Mouse (Mus musculus): ENCODE data around the gene Sgsm3. TPM values are rescaled to one million over a fixed set of nuclear protein-coding genes. Genes with fewer than 3 reads are reported as not detected.
A peak's percentile ranks its signal among the peaks of the same experiment; 100 is the strongest.

The Sgsm3 gene
- polyA plus RNA-seq, 1 experiment from 2014 or later, result 56.1 TPM

GRCm38 (mm10) chr15:80939401-80939800 lies 38.2 kb upstream of the Sgsm3 start:
- Histone ChIP-seq H3K27ac (replicated peaks; ENCODE audit: low read depth, low read length) (no peak overlapping the region), H3K4me3 (replicated peaks; ENCODE audit: low read depth, low read length) (no peak overlapping the region), H3K9me3 (ENCODE audit: control insufficient read depth, low read length) (no peaks in the 10 kb centered on the region), H3K9ac (replicated peaks; ENCODE audit: low read length) (no peak overlapping the region), H3K36me3 (ENCODE audit: control insufficient read depth, insufficient read depth, low read length) (peaks cover 26% of the 10 kb centered on the region; the same call in 1 of the 2 replicates), H3K4me2 (ENCODE audit: low read length) (no peak overlapping the region), H3K4me1 (ENCODE audit: control insufficient read depth, insufficient read depth, low read length) (no peaks in the 10 kb centered on the region), H3K27me3 (ENCODE audit: control insufficient read depth, insufficient read depth, low read length) (no peaks in the 10 kb centered on the region)
- 47% methylated on average over 5 of the region's 5 CpGs for WGBS
- DNase-seq, result no peak
- no peak for ATAC-seq (ENCODE audit: low FRiP score, low TSS enrichment)

DNA sequence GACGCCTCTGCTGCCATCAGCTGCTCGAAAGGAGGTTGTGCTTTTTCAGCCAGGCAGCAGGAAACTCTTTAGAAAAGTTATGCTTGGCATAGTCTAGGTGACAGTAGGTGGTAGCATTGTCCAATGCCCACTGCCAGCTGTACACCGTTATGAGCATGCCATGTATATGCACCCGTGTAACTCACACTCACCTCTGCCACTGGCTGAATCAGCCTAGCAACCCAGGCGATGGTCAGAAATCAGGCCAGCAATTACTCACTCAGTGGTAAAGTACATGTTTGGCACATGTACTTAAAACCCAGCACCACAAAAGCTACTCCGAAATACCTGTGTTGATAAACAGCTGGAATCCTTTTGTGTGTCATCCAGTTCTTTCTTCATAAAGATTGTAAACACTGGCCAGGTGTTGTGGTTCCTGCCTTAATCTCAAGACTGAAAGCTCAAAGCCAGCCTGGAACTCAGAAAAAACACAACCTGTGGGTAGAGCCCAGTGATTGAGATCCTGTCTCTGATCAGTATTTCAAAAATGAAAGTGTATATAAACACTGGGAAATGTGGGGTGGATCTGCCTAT lies 36.0 kb upstream of the Sgsm3 start:
- no peak overlapping the region for H3K4me3 ChIP-seq (replicated peaks; ENCODE audit: low read depth, low read length)
- WGBS, result 73% methylated on average over 6 of the region's 6 CpGs
- no peaks in the 10 kb centered on the region for H3K27me3 ChIP-seq (ENCODE audit: control insufficient read depth, insufficient read depth, low read length)
- H3K27ac ChIP-seq (replicated peaks; ENCODE audit: low read depth, low read length), result no peak overlapping the region
- no peak overlapping the region for H3K4me2 ChIP-seq (ENCODE audit: low read length)
- H3K36me3 ChIP-seq (ENCODE audit: control insufficient read depth, insufficient read depth, low read length), result 0 out of 2 replicates have a peak, but pooled peaks cover 16% of the 10 kb centered on the region
- no peak for DNase-seq
- no peaks in the 10 kb centered on the region for H3K9me3 ChIP-seq (ENCODE audit: control insufficient read depth, low read length)
- ATAC-seq (ENCODE audit: low FRiP score, low TSS enrichment), result no peak
- no peak overlapping the region for H3K9ac ChIP-seq (replicated peaks; ENCODE audit: low read length)
- no peaks in the 10 kb centered on the region for H3K4me1 ChIP-seq (ENCODE audit: control insufficient read depth, insufficient read depth, low read length)

GRCm38 (mm10) chr15:80945851-80946250 lies 31.7 kb upstream of the Sgsm3 start:
- Histone ChIP-seq H3K4me1 (ENCODE audit: control insufficient read depth, insufficient read depth, low read length) (peaks cover 5% of the 10 kb centered on the region), H3K36me3 (ENCODE audit: control insufficient read depth, insufficient read depth, low read length) (0 out of 2 replicates have a peak, but pooled peaks cover 3% of the 10 kb centered on the region), H3K4me2 (ENCODE audit: low read length) (no peak overlapping the region), H3K9ac (replicated peaks; ENCODE audit: low read length) (no peak overlapping the region), H3K9me3 (ENCODE audit: control insufficient read depth, low read length) (no peaks in the 10 kb centered on the region), H3K27me3 (ENCODE audit: control insufficient read depth, insufficient read depth, low read length) (no peaks in the 10 kb centered on the region), H3K27ac (replicated peaks; ENCODE audit: low read depth, low read length) (no peak overlapping the region), H3K4me3 (replicated peaks; ENCODE audit: low read depth, low read length) (no peak overlapping the region)
- 61% methylated on average over 3 of the region's 3 CpGs for WGBS
- DNase-seq (peak; percentile 50), ATAC-seq (ENCODE audit: low FRiP score, low TSS enrichment) (no peak)

DNA sequence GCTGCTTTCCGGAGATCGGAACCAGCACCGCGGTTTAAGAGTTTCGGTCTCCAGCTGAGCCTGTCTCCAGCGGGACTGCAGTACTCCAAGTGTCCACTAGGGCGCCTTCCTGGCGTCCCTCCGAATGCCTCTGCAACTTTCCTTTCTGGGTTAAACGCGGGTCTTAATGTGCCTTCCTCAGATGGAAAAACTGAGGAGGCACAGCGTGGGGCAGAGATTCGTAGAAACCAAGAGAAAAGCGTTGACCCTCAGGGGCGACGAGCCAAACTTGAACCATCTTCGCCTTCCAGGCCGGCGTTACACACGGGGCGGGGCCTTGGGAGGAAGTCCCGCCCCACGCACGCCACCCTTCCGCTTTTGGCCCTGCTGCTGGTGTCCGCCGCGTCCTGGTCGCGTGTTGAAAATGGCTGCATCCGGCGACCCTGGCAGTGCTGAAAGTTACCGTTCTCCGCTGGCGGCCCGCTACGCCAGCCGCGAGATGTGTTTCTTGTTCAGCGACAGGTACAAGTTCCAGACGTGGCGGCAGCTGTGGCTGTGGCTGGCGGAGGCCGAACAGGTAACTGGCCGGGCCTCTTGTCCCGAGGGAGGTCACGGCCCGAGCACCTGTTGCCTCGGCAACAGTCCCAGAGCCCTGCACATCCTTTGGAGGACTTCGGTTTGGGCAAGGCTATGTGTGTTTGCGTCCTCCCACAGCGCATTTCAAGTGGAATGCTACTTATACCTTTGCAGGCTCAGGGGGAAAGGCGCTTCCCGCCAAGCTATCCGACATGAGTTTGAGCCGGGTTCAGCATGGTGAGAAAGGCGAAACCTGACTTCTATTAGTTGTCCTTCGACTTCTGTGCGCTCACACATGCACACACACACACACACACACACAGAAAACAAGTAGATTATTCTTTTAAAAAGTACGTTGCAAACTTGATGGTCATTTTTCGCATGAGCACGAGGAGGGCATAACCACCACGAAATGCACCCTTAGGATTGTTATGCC lies 29.1 kb upstream of the Sgsm3 start, which contains the start of gene Adsl:
Adsl (plus strand) TSS at position 346 of the 991 bp plus-strand sequence.
- ATAC-seq (ENCODE audit: low FRiP score, low TSS enrichment) (peak; percentile 92), DNase-seq (peak; percentile 94)
- Histone ChIP-seq H3K36me3 (ENCODE audit: control insufficient read depth, insufficient read depth, low read length) (peaks cover 15% of the 10 kb centered on the region), H3K27ac (replicated peaks; ENCODE audit: low read depth, low read length) (peak within 1 kb of the TSS; percentile 63; the same call in 1 of the 2 replicates), H3K9ac (replicated peaks; ENCODE audit: low read length) (peak within 1 kb of the TSS; percentile 58), H3K27me3 (ENCODE audit: control insufficient read depth, insufficient read depth, low read length) (no peaks in the 10 kb centered on the region), H3K4me2 (ENCODE audit: low read length) (peak within 1 kb of the TSS; percentile 64), H3K4me1 (ENCODE audit: control insufficient read depth, insufficient read depth, low read length) (peaks cover 5% of the 10 kb centered on the region), H3K9me3 (ENCODE audit: control insufficient read depth, low read length) (no peaks in the 10 kb centered on the region), H3K4me3 (replicated peaks; ENCODE audit: low read depth, low read length) (peak within 1 kb of the TSS; percentile 90)
- under 1% methylated on average over 63 of the region's 63 CpGs for WGBS

- Histone ChIP-seq H3K4me2 (ENCODE audit: low read length) (peak overlapping the region; percentile 64), H3K4me1 (ENCODE audit: control insufficient read depth, insufficient read depth, low read length) (peaks cover 5% of the 10 kb centered on the region), H3K27me3 (ENCODE audit: control insufficient read depth, insufficient read depth, low read length) (no peaks in the 10 kb centered on the region), H3K36me3 (ENCODE audit: control insufficient read depth, insufficient read depth, low read length) (peaks cover 25% of the 10 kb centered on the region), H3K9ac (replicated peaks; ENCODE audit: low read length) (peak overlapping the region; percentile 58; the same call in 1 of the 2 replicates), H3K9me3 (ENCODE audit: control insufficient read depth, low read length) (no peaks in the 10 kb centered on the region), H3K4me3 (replicated peaks; ENCODE audit: low read depth, low read length) (peak overlapping the region; percentile 90), H3K27ac (replicated peaks; ENCODE audit: low read depth, low read length) (no peak overlapping the region)
- DNase-seq, result no peak
- WGBS, result 61% methylated on average over 4 of the region's 4 CpGs
- no peak for ATAC-seq (ENCODE audit: low FRiP score, low TSS enrichment)
Observed at GRCm38 (mm10) chr15:80949431-80949830, 28.1 kb upstream of the Sgsm3 start.

DNA sequence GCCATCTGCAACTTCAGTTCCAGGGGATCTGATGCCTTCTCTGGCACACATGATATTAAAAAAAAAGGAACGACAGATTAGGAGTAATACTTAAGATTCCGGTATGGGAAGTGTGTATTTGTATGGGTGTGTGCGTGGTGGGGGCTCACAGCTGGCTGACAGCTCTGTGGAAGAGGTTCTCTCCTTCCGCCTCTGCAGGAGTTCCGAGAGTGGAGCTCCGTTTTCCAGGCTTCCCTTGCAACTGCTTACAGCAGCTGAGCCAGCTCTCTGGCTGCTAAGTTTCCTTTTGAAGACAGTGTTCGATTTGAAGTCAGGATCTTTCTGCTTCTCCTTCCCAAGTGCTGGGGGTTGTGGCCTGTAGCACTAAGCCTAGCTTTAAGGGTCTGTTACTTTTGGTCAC lies 27.5 kb upstream of the Sgsm3 start:
- Histone ChIP-seq H3K27ac (replicated peaks; ENCODE audit: low read depth, low read length) (no peak overlapping the region), H3K9ac (replicated peaks; ENCODE audit: low read length) (no peak overlapping the region), H3K4me3 (replicated peaks; ENCODE audit: low read depth, low read length) (no peak overlapping the region), H3K4me1 (ENCODE audit: control insufficient read depth, insufficient read depth, low read length) (peaks cover 5% of the 10 kb centered on the region), H3K9me3 (ENCODE audit: control insufficient read depth, low read length) (no peaks in the 10 kb centered on the region), H3K27me3 (ENCODE audit: control insufficient read depth, insufficient read depth, low read length) (no peaks in the 10 kb centered on the region), H3K36me3 (ENCODE audit: control insufficient read depth, insufficient read depth, low read length) (peaks cover 31% of the 10 kb centered on the region), H3K4me2 (ENCODE audit: low read length) (no peak overlapping the region)
- no peak for DNase-seq
- WGBS, result 92% methylated on average over 7 of the region's 7 CpGs
- no peak for ATAC-seq (ENCODE audit: low FRiP score, low TSS enrichment)

DNA sequence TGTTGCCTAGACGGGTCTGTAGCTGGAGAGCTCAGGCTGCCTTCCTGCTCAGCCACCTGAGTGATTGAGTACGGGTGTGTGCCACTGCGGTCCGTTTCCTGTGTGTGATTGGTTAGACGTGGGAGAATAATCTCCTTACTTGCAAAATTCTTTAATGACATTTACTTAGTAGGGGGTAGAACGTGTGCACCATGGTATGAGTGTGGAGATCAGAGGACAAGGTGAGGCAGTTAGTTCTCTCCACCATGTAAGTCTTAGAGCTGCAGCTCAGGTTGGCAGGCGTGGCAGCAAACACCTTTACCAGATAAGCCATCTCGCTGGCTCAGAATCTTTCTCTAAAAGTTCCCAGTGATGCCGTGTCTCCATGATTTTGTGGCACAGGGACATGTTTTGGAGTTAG lies 23.6 kb upstream of the Sgsm3 start:
- Histone ChIP-seq H3K36me3 (ENCODE audit: control insufficient read depth, insufficient read depth, low read length) (peaks cover 61% of the 10 kb centered on the region), H3K9me3 (ENCODE audit: control insufficient read depth, low read length) (no peaks in the 10 kb centered on the region), H3K4me1 (ENCODE audit: control insufficient read depth, insufficient read depth, low read length) (peaks cover 5% of the 10 kb centered on the region), H3K9ac (replicated peaks; ENCODE audit: low read length) (no peak overlapping the region), H3K27ac (replicated peaks; ENCODE audit: low read depth, low read length) (no peak overlapping the region), H3K4me2 (ENCODE audit: low read length) (no peak overlapping the region), H3K27me3 (ENCODE audit: control insufficient read depth, insufficient read depth, low read length) (no peaks in the 10 kb centered on the region), H3K4me3 (replicated peaks; ENCODE audit: low read depth, low read length) (no peak overlapping the region)
- DNase-seq (no peak), ATAC-seq (ENCODE audit: low FRiP score, low TSS enrichment) (no peak)
- WGBS, result 91% methylated on average over 9 of the region's 9 CpGs

DNA sequence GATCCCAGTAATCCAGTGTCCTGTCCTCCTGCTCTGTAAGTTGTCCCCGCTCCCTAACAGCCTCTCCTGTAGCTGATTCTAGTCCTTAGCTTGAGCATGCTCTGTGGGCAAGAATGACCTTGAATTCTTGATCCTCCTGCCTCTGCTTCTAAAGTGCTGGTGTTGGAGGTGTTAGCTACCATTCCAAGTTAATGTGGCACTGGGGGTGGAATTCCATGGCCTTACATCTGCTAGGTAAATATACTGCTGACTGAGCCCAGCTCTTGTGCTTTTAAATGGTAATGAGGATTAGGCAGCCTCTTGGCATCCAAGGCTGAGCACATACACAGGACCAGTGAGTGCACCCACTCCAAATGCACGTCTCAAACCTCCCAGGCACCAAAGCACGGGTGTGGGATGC lies 22.7 kb upstream of the Sgsm3 start:
- Histone ChIP-seq H3K27ac (replicated peaks; ENCODE audit: low read depth, low read length) (no peak overlapping the region), H3K9me3 (ENCODE audit: control insufficient read depth, low read length) (no peaks in the 10 kb centered on the region), H3K27me3 (ENCODE audit: control insufficient read depth, insufficient read depth, low read length) (no peaks in the 10 kb centered on the region), H3K4me1 (ENCODE audit: control insufficient read depth, insufficient read depth, low read length) (peaks cover 1% of the 10 kb centered on the region; the same call in 1 of the 2 replicates), H3K4me3 (replicated peaks; ENCODE audit: low read depth, low read length) (no peak overlapping the region), H3K9ac (replicated peaks; ENCODE audit: low read length) (no peak overlapping the region), H3K4me2 (ENCODE audit: low read length) (no peak overlapping the region), H3K36me3 (ENCODE audit: control insufficient read depth, insufficient read depth, low read length) (peaks cover 70% of the 10 kb centered on the region)
- ATAC-seq (ENCODE audit: low FRiP score, low TSS enrichment) (no peak), DNase-seq (no peak)
- 56% methylated on average over 3 of the region's 3 CpGs for WGBS
